Mouse (Mus musculus): ENCODE data around the gene Trim60. TPM values are rescaled to one million over a fixed set of nuclear protein-coding genes. Genes with fewer than 3 reads are reported as not detected.
"Not testable (repeated sequence)": the region's sequence is repeated elsewhere in the genome, so short reads cannot be mapped to it uniquely, and the experiment has no call there.

The Trim60 gene
- polyA plus RNA-seq, 2 experiments, result 0.06 to 0.07 TPM

GRCm38 (mm10) chr8:65030735-65031485 is 12.5 kb upstream of the Trim60 start:
- peak; percentile 65 for DNase-seq (ENCODE audit: low spot score)
- H3K4me1 ChIP-seq (ENCODE audit: control insufficient read depth, insufficient read depth, low read length), result peaks cover 7% of the 10 kb centered on the region
- 37% methylated on average over 4 of the region's 4 CpGs for WGBS

GRCm38 (mm10) chr8:65029776-65030175 is 11.4 kb upstream of the Trim60 start:
- no peaks in the 10 kb centered on the region for H3K27me3 ChIP-seq (ENCODE audit: control insufficient read depth, insufficient read depth, low read length)
- TF ChIP-seq POLR2A (IDR thresholded peaks at IDR 0.05; ENCODE audit: borderline replicate concordance, extremely low read depth, insufficient read depth, insufficient read length), result no peak
- H3K36me3 ChIP-seq (ENCODE audit: control insufficient read depth, insufficient read depth, low read length), result no peaks in the 10 kb centered on the region
- no peak for ATAC-seq (ENCODE audit: low FRiP score, low read depth)
- H3K9ac ChIP-seq (ENCODE audit: low read depth, low read length, severe bottlenecking), result no peak overlapping the region
- no peak for DNase-seq (ENCODE audit: low spot score)
- no peak overlapping the region for H3K27ac ChIP-seq (replicated peaks; ENCODE audit: low read depth, low read length)
- H3K4me2 ChIP-seq (replicated peaks; ENCODE audit: low read depth, low read length, severe bottlenecking), result no peak overlapping the region
- H3K9me3 ChIP-seq (ENCODE audit: control insufficient read depth, low read length), result no peaks in the 10 kb centered on the region
- 53% methylated on average over 4 of the region's 4 CpGs for WGBS
- no peak overlapping the region for H3K4me3 ChIP-seq (replicated peaks; ENCODE audit: low read length)
- H3K4me1 ChIP-seq (ENCODE audit: control insufficient read depth, insufficient read depth, low read length), result peaks cover 7% of the 10 kb centered on the region

More at GRCm38 (mm10) chr8:65030735-65031485, 12.5 kb upstream of the Trim60 start:
- ATAC-seq (ENCODE audit: low FRiP score, low read depth), result peak; percentile 80
- H3K9me3 ChIP-seq (ENCODE audit: control insufficient read depth, low read length), result no peaks in the 10 kb centered on the region
- no peak for TF ChIP-seq POLR2A (IDR thresholded peaks at IDR 0.05; ENCODE audit: borderline replicate concordance, extremely low read depth, insufficient read depth, insufficient read length)
- no peak overlapping the region for H3K27ac ChIP-seq (replicated peaks; ENCODE audit: low read depth, low read length)
- H3K36me3 ChIP-seq (ENCODE audit: control insufficient read depth, insufficient read depth, low read length), result no peaks in the 10 kb centered on the region
- H3K27me3 ChIP-seq (ENCODE audit: control insufficient read depth, insufficient read depth, low read length), result no peaks in the 10 kb centered on the region
- no peak overlapping the region for H3K4me2 ChIP-seq (replicated peaks; ENCODE audit: low read depth, low read length, severe bottlenecking)
- H3K9ac ChIP-seq (ENCODE audit: low read depth, low read length, severe bottlenecking), result no peak overlapping the region
- H3K4me3 ChIP-seq (replicated peaks; ENCODE audit: low read length), result no peak overlapping the region

- 62% methylated on average over 12 of the region's 12 CpGs for WGBS
- H3K4me1 ChIP-seq (ENCODE audit: control insufficient read depth, insufficient read depth, low read length), result peaks cover 2% of the 10 kb centered on the region
- no peak for DNase-seq (ENCODE audit: low spot score)
Measured at GRCm38 (mm10) chr8:65028959-65029686, 10.7 kb upstream of the Trim60 start.

GRCm38 (mm10) chr8:65022485-65022884 is 4.1 kb upstream of the Trim60 start:
- no peak overlapping the region for H3K4me3 ChIP-seq (replicated peaks; ENCODE audit: low read length)
- no peaks in the 10 kb centered on the region for H3K36me3 ChIP-seq (ENCODE audit: control insufficient read depth, insufficient read depth, low read length)
- DNase-seq (ENCODE audit: low spot score) (peak; percentile 53), ATAC-seq (ENCODE audit: low FRiP score, low read depth) (no peak)
- 49% methylated on average over 8 of the region's 8 CpGs for WGBS
- H3K4me2 ChIP-seq (replicated peaks; ENCODE audit: low read depth, low read length, severe bottlenecking), result no peak overlapping the region
- H3K9ac ChIP-seq (ENCODE audit: low read depth, low read length, severe bottlenecking), result no peak overlapping the region
- no peaks in the 10 kb centered on the region for H3K27me3 ChIP-seq (ENCODE audit: control insufficient read depth, insufficient read depth, low read length)
- H3K27ac ChIP-seq (replicated peaks; ENCODE audit: low read depth, low read length), result no peak overlapping the region
- TF ChIP-seq POLR2A (IDR thresholded peaks at IDR 0.05; ENCODE audit: borderline replicate concordance, extremely low read depth, insufficient read depth, insufficient read length), result no peak
- no peaks in the 10 kb centered on the region for H3K9me3 ChIP-seq (ENCODE audit: control insufficient read depth, low read length)
- H3K4me1 ChIP-seq (ENCODE audit: control insufficient read depth, insufficient read depth, low read length), result no peaks in the 10 kb centered on the region

More at GRCm38 (mm10) chr8:65028959-65029686, 10.7 kb upstream of the Trim60 start:
- Histone ChIP-seq H3K27ac (replicated peaks; ENCODE audit: low read depth, low read length) (no peak overlapping the region), H3K27me3 (ENCODE audit: control insufficient read depth, insufficient read depth, low read length) (no peaks in the 10 kb centered on the region), H3K4me3 (replicated peaks; ENCODE audit: low read length) (no peak overlapping the region), H3K36me3 (ENCODE audit: control insufficient read depth, insufficient read depth, low read length) (no peaks in the 10 kb centered on the region), H3K9ac (ENCODE audit: low read depth, low read length, severe bottlenecking) (no peak overlapping the region), H3K4me2 (replicated peaks; ENCODE audit: low read depth, low read length, severe bottlenecking) (no peak overlapping the region), H3K9me3 (ENCODE audit: control insufficient read depth, low read length) (no peaks in the 10 kb centered on the region)
- TF ChIP-seq POLR2A (IDR thresholded peaks at IDR 0.05; ENCODE audit: borderline replicate concordance, extremely low read depth, insufficient read depth, insufficient read length), result no peak
- no peak for ATAC-seq (ENCODE audit: low FRiP score, low read depth)

GRCm38 (mm10) chr8:65007616-65008015 is 10.8 kb downstream of the Trim60 start:
- DNase-seq (ENCODE audit: low spot score), result not testable (repeated sequence)

More at GRCm38 (mm10) chr8:65007616-65008015, 10.8 kb downstream of the Trim60 start:
- H3K4me1 ChIP-seq (ENCODE audit: control insufficient read depth, insufficient read depth, low read length); H3K4me3 ChIP-seq (replicated peaks; ENCODE audit: low read length); H3K9me3 ChIP-seq (ENCODE audit: control insufficient read depth, low read length); H3K9ac ChIP-seq (ENCODE audit: low read depth, low read length, severe bottlenecking); ATAC-seq (ENCODE audit: low FRiP score, low read depth); H3K27me3 ChIP-seq (ENCODE audit: control insufficient read depth, insufficient read depth, low read length); H3K27ac ChIP-seq (replicated peaks; ENCODE audit: low read depth, low read length); H3K4me2 ChIP-seq (replicated peaks; ENCODE audit: low read depth, low read length, severe bottlenecking); H3K36me3 ChIP-seq (ENCODE audit: control insufficient read depth, insufficient read depth, low read length): not testable (repeated sequence)
- WGBS, result 74% methylated on average over 6 of the region's 6 CpGs

Measured in limb, embryonic 14.5 days (tissue).